Mouse (Mus musculus): ENCODE measurements at regions not wholly inside any gene's neighbourhood (a gene's known extent, or its start where the extent isn't known, plus 50 kb on each side); places are given as distances from the start of the nearest gene placed in this dataset.

- DNase-seq (ENCODE audit: low read depth, low spot score) = no peak
Observed at GRCm38 (mm10) chr8:87128593-87128992, 243.5 kb upstream of the N4bp1 start.

DNA sequence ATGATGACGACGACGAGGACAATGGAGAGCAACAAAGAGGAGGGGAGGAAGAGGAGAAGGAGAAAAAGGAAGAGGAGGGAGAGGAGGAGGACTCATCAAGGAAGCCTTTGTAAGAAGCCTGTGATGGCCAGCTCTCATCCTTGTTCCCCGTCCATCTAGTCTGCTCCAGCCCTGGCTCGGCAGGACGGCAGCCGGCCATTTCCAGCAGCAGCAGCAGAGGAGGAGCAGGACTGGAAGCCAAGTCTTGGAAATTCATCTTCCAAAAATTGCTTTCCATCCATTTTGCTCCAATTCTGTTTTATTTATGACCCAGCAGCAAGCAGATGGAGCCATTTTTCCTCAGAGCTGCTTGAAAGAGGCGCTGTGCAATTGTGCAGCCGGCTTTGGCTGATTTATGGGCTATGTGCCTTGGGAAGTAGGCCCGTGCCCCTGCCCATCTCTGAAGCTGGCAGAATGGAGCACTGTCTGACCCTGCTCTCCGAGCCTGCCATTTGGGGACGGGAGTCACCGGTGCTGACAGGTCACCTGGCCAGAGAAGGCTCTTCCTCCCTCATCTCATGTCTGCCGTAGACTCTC, 231.2 kb upstream of the N4bp1 start:
- no peak for DNase-seq (ENCODE audit: low read depth, low spot score)

- DNase-seq (ENCODE audit: low read depth, low spot score) = no peak
Observed at GRCm38 (mm10) chr8:87112355-87112754, 227.3 kb upstream of the N4bp1 start.

- DNase-seq (ENCODE audit: low read depth, low spot score) = no peak
Observed at GRCm38 (mm10) chr8:87105106-87105505, 220.0 kb upstream of the N4bp1 start.

DNA sequence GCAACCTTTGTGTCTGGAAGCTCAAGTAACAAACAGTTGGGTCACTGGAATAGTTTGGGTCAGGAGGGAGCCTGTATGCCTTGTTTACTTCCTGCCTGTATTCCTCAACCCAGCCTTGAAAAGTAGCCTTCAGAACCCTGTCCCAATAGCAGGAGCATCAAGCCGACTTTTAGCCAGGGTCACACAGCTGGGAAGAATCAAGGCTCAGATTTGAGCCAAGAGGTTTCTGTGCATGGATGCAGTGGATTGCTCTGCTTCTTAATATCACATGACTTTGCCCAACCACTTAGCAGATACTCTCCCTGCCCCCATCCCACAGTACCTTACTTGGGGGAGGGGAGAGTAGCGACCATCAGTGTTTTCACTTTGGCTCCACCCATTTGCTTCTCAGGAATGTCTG, 210.2 kb upstream of the N4bp1 start:
- no peak for DNase-seq (ENCODE audit: low read depth, low spot score)

GRCm38 (mm10) chr8:87094685-87095084, 209.6 kb upstream of the N4bp1 start:
- no peak for DNase-seq (ENCODE audit: low read depth, low spot score)

GRCm38 (mm10) chr8:87093716-87094115, 208.7 kb upstream of the N4bp1 start:
- no peak for DNase-seq (ENCODE audit: low read depth, low spot score)

DNA sequence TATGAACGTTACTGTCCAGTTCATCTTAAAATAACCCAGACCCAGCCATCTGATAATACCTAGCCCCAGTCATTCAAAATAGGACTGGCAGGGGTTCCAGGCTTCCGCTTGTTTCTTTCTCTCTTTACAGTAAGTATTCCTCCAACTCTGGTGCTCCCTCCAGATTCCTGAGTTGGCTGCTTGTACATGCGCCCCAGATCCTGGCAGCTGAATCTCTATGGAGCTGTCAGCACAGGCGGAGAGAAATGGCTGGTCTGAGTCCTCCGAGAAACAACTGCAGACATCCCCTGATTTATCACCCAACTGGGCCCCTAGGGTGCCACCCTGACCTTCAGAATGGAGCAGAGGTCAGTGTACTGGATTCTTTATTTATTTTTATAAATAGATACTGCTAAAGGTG, 208.0 kb upstream of the N4bp1 start:
- DNase-seq (ENCODE audit: low read depth, low spot score) = no peak

- no peak for DNase-seq (ENCODE audit: low read depth, low spot score)
Observed at GRCm38 (mm10) chr8:87087451-87088095, 202.5 kb upstream of the N4bp1 start.

DNA sequence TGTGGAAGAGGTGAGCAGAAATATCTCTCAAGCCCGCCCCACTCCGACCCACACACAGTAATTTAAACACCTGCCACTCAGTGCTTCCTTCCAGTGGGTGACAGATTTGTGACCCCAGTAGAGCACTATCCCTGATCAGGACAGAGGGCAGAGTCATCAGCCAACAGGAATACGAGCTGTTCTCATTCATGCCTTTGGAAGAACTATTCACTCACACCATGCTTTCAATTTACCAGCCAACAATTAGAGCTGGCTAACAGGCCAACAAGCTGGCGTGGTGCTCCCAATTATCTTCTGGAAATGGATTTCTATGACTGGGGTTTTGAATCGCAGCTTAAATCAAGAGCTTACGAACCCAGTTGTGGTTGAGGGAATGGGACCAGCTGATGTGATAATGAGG, 193.2 kb upstream of the N4bp1 start:
- no peak for DNase-seq (ENCODE audit: low read depth, low spot score)

DNA sequence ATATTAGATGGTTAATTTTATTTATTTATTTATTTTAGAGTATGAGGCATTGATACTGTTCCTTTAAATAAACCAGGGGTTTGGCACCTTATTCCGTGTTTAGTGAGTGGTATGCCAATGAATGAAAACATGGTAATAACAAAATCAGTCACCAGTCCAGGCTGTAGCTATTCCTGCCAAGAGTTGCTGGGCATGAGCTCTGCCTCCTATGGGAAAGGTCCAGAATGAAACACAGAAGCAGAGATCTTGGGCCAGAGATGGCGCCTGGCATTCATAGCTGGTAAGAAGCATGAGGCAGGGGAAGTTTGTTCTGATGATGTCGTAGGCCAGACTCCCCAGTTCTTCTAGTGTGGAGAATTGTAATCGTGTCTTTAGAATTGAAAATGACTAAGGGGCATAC, 190.9 kb upstream of the N4bp1 start:
- DNase-seq (ENCODE audit: low read depth, low spot score) = no peak

GRCm38 (mm10) chr8:87071224-87071623, 186.2 kb upstream of the N4bp1 start:
- no peak for DNase-seq (ENCODE audit: low read depth, low spot score)

DNA sequence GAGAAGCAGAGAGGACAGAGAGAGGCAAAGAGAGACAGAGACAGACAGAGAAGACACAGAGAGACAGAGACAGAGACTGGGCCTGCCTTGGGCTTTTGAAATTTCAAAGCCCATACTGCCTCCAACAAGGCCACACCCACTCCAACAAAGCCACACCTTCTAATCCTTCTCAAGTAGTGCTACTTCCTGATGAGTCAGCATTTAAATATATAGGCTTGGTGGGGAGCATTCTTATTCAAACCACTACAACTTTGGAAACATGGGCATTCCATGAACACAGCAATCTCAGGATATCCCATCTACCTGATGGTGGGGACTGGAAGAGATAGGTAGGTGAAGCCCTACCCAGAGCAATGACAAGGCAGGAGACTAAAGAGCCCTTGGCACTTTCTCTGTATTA, 182.0 kb upstream of the N4bp1 start:
- DNase-seq (ENCODE audit: low read depth, low spot score) = no peak

GRCm38 (mm10) chr8:87064768-87065167, 179.7 kb upstream of the N4bp1 start:
- DNase-seq (ENCODE audit: low read depth, low spot score) = no peak

GRCm38 (mm10) chr8:87064250-87064747, 179.2 kb upstream of the N4bp1 start:
- no peak for DNase-seq (ENCODE audit: low read depth, low spot score)

- DNase-seq (ENCODE audit: low read depth, low spot score) = no peak
Observed at GRCm38 (mm10) chr8:87063588-87063987, 178.5 kb upstream of the N4bp1 start.

DNA sequence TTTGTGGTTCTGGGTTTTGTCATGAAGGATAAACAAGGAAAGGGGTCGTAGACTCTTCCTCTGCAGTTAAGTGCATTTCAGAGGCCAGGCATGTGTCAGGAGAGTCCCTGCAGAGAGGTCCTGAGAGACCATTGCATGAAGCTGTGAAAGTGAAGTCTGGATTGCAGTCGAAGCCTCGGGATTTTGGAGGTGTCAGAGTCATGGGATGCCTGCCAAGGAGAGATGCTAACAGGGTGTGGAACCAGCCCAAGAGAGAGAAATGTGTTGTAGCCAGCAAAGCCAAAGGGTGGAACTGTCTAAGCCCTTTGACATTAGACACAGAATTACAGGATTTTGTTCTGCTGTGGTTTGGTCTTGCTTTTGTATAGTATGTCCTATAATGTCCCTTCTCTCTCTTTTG, 164.7 kb upstream of the N4bp1 start:
- DNase-seq (ENCODE audit: low read depth, low spot score) = no peak

- DNase-seq (ENCODE audit: low read depth, low spot score) = no peak
Observed at GRCm38 (mm10) chr8:87049196-87049595, 164.1 kb upstream of the N4bp1 start.

- DNase-seq (ENCODE audit: low read depth, low spot score) = no peak
Observed at GRCm38 (mm10) chr8:87046590-87046989, 161.5 kb upstream of the N4bp1 start.

DNA sequence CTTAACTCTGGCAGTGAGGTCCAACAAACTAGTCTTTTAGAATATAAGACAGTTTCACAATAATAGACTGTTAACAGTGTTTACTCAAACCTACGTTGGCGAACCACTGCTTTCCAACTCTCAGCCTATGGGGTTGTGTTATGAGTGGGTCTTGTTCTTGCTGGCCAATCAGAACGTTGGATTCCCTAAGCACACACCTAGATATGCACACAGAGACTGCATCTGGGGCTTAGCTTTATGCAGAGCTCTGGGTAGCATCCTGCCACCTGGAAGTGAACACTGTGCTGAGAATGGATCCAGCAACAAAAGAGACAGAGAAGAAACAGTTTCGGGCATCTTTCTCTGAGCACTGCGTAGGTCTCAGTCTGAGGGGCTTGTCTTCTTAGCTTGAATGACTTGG, 158.0 kb upstream of the N4bp1 start:
- DNase-seq (ENCODE audit: low read depth, low spot score) = no peak

DNA sequence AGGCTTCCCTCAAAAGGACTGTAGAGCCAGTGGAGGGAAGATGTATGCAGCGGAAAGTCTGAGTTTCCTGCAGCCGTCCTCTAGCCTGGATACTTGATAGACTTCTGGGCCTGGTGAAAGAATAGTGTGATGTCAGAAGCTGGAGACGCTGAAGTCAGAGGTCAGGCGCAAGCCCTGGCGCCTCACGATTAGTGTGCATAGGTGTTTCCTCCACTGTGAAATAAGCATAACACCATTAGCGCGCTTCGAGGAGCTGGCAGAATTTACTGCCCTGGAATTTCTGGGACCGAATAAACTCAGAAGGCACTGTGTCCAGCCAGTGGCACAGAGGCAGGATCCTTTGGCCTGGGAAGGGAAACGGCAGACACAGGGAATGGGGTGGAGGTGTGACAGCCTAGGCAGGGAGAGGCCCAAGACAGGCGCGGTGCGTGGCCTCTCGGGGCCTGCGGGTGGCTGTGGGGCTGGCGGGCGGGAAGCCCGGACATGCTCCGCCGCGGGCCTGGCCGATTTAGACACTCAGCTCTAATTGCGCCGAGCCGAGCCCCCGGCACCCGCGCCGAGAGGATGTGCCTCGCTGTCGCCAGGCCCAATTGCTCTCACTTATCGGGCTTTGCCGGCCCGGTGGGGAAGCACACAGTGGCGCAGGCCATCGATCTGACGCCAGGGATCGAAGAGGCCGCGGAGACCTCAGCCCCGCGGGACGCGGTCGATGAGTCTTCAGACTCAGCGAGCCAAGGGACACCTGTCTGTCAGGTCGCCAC, 152.7 kb upstream of the N4bp1 start:
- DNase-seq (ENCODE audit: low read depth, low spot score) = no peak

DNA sequence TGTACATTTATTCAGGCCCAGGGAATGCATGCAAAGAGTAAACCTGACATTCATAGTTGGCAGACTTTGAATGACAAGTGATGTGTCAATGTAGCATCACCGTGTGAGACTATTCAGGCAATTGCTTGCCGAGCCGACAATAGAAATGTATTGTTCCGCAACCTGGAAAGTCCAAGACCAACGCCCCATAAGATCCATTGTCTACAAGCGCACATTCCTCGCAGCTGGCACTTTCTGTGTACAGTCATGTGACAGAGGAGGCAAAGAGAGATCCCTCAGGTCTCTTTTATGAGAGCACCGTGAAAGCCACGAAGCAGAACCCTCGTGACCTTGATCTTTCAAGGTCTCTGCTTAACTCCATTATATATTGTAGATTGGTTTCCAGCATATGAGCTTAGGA, 150.9 kb upstream of the N4bp1 start:
- no peak for DNase-seq (ENCODE audit: low read depth, low spot score)

DNA sequence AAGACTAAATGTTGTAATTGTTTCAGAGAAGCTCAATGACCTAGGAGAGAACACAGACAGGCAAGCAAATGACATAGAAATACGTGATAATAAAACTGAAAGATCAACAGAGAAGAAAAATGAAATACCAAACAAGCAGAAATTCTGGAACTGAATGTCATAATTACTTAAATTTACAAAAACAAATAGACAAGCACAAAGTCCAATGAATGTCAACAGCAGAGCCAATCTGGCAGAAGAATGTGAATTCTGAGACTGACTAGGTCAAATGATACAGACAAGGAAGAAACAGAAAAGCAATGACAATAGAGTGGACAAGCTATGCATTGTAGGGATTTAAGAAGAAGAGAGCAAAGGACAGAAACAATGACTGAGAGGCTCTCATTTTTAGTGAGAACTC, 143.1 kb upstream of the N4bp1 start:
- DNase-seq (ENCODE audit: low read depth, low spot score) = no peak
